Mouse (Mus musculus): Measurements from ENCODE around the gene Pramel3. TPM values are rescaled to one million over a fixed set of nuclear protein-coding genes. Genes with fewer than 3 reads are reported as not detected.

Pramel3 gene
- not detected for polyA plus RNA-seq (2017; shearing (Covaris generic))

GRCm38 (mm10) chrX:135302007-135302406 is at the start of gene Pramel3:
Pramel3 (plus strand) TSS chrX:135302307.

Other genes starting within 250 kb of the Pramel3 start
- not detected for gene Gm15023, start 124.7 kb upstream of the Pramel3 start, polyA plus RNA-seq (2017; shearing (Covaris generic))
- gene Tceal6, start 91.6 kb upstream of the Pramel3 start, polyA plus RNA-seq (2017; shearing (Covaris generic)), result not detected
- 0.24 TPM for gene Gm5128, start 71.0 kb downstream of the Pramel3 start, polyA plus RNA-seq (2017; shearing (Covaris generic))
- gene Gm7903, start 131.5 kb downstream of the Pramel3 start, polyA plus RNA-seq (2017; shearing (Covaris generic)), result not detected
- not detected for gene AV320801, start 192.3 kb downstream of the Pramel3 start, polyA plus RNA-seq (2017; shearing (Covaris generic))

Measured in CD4-positive, CD25-positive, alpha-beta regulatory T cell, adult 9 weeks (primary cell).